Mouse (Mus musculus) MEL (cell line): ENCODE results near the gene Ube2u. TPM values are rescaled to one million over a fixed set of nuclear protein-coding genes. Genes with fewer than 3 reads are reported as not detected.
"Not testable (repeated sequence)": the region's sequence is repeated elsewhere in the genome, so short reads cannot be mapped to it uniquely, and the experiment has no call there.

ENCODE experiments used
- DNase-seq: peaks from one replicate; pipeline ENCODE4 v3.0.0; 2011; ENCODE audit warnings: low read depth, low spot score
- H3K27ac ChIP-seq: 2 replicates; pipeline ENCODE4 v1.5.1; 2012; ENCODE audit warnings: low read depth, mild to moderate bottlenecking, control low read depth, low read length, moderate library complexity; ENCODE audit not compliant: control insufficient read depth
- H3K27me3 ChIP-seq, 2 experiments: fragments of 150-350 bp in 1 of 2; sonication (generic) in 1 of 2; 2 replicates each; pipeline ENCODE4 v1.6.1; 2012; ENCODE audit warnings: low read length in 2 of 2, mild to moderate bottlenecking in 2 of 2, improper control_type of control experiment in 1 of 2, moderate library complexity in 1 of 2; ENCODE audit not compliant: insufficient read depth in 2 of 2, control insufficient read depth in 1 of 2
- H3K36me3 ChIP-seq, 2 experiments: 2 replicates each; pipeline ENCODE4 v1.6.1; 2012 to 2014; ENCODE audit warnings: low read length in 2 of 2, improper control_type of control experiment in 1 of 2, inconsistent platforms in 1 of 2, mild to moderate bottlenecking in 1 of 2; ENCODE audit not compliant: insufficient read depth in 2 of 2, control insufficient read depth in 1 of 2
- H3K4me1 ChIP-seq, 2 experiments: fragments of 150-350 bp in 1 of 2; sonication (generic) in 1 of 2; 2 replicates each; pipeline ENCODE4 v1.6.1; 2012; ENCODE audit warnings: low read length in 2 of 2, improper control_type of control experiment in 1 of 2, mild to moderate bottlenecking in 1 of 2; ENCODE audit not compliant: insufficient read depth in 2 of 2, control insufficient read depth in 1 of 2
- H3K4me3 ChIP-seq, 2 experiments: fragments of 150-350 bp in 1 of 2; sonication (generic) in 1 of 2; 2 replicates each; pipeline ENCODE4 v1.5.1; 2012; ENCODE audit warnings: low read depth in 2 of 2, low read length in 2 of 2, mild to moderate bottlenecking in 2 of 2, moderate library complexity in 2 of 2, control low read depth in 1 of 2, improper control_type of control experiment in 1 of 2; ENCODE audit not compliant: control insufficient read depth in 1 of 2, insufficient read depth in 1 of 2
- H3K79me2 ChIP-seq: 2 replicates; pipeline ENCODE4 v1.6.1; 2012; ENCODE audit warnings: mild to moderate bottlenecking, low read length, moderate library complexity; ENCODE audit not compliant: control insufficient read depth, poor library complexity, insufficient read depth
- H3K9ac ChIP-seq: 2 replicates; pipeline ENCODE4 v1.6.1; 2012; ENCODE audit warnings: low read depth, mild to moderate bottlenecking, control low read depth, low read length, moderate library complexity; ENCODE audit not compliant: control insufficient read depth, poor library complexity, severe bottlenecking
- H3K9me3 ChIP-seq: fragments of 150-350 bp; sonication (generic); replicated peaks from 2 replicates; pipeline ENCODE4 v1.6.1; 2012; ENCODE audit warnings: mild to moderate bottlenecking, low read length, improper control_type of control experiment, moderate library complexity; ENCODE audit not compliant: insufficient read depth
- CHD1 ChIP-seq: IDR thresholded peaks from 2 replicates; pipeline ENCODE4 v1.6.1; 2012; ENCODE audit warnings: low read depth, mild to moderate bottlenecking, inconsistent platforms, low read length, improper control_type of control experiment
- CHD2 ChIP-seq: IDR thresholded peaks from 2 replicates; pipeline ENCODE4 v1.6.1; 2011; ENCODE audit warnings: low read length, improper control_type of control experiment
- CTCF ChIP-seq, 3 experiments: IDR thresholded peaks in 2 of 3; conservative IDR thresholded peaks in 1 of 3; 2 replicates each; pipeline ENCODE4 v1.5.1; 2011 to 2012; ENCODE audit warnings: low read length in 3 of 3, low read depth in 2 of 3, mild to moderate bottlenecking in 2 of 3, improper control_type of control experiment in 1 of 3, inconsistent platforms in 1 of 3, mixed read lengths in 1 of 3, moderate library complexity in 1 of 3; ENCODE audit not compliant: control insufficient read depth in 1 of 3, insufficient read depth in 1 of 3, poor library complexity in 1 of 3, severe bottlenecking in 1 of 3
- E2F4 ChIP-seq: IDR thresholded peaks from 2 replicates; pipeline ENCODE4 v1.6.1; 2011; ENCODE audit warnings: low read depth, low read length, improper control_type of control experiment, borderline replicate concordance
- JUND ChIP-seq: IDR thresholded peaks from 2 replicates; pipeline ENCODE4 v1.6.1; 2011; ENCODE audit warnings: low read depth, mild to moderate bottlenecking, improper control_type of control experiment, low read length
- KAT2A ChIP-seq: conservative IDR thresholded peaks from 2 replicates; pipeline ENCODE4 v1.6.1; 2012; ENCODE audit warnings: low read depth, low read length, improper control_type of control experiment, inconsistent platforms
- MAX ChIP-seq: IDR thresholded peaks from 2 replicates; pipeline ENCODE4 v1.6.1; 2011; ENCODE audit warnings: low read length, improper control_type of control experiment
- MAZ ChIP-seq: IDR thresholded peaks from 2 replicates; pipeline ENCODE4 v1.6.1; 2012; ENCODE audit warnings: low read depth, mild to moderate bottlenecking, inconsistent platforms, low read length, improper control_type of control experiment
- MEF2A ChIP-seq: IDR thresholded peaks from 2 replicates; pipeline ENCODE4 v1.6.1; 2014; ENCODE audit warnings: low read depth, mild to moderate bottlenecking, inconsistent platforms, low read length, improper control_type of control experiment; ENCODE audit not compliant: poor library complexity, insufficient replicate concordance, severe bottlenecking; ENCODE audit errors: extremely low read depth
- MXI1 ChIP-seq: IDR thresholded peaks from 2 replicates; pipeline ENCODE4 v1.6.1; 2011; ENCODE audit warnings: mild to moderate bottlenecking, low read depth, low read length, improper control_type of control experiment
- MYB ChIP-seq: IDR thresholded peaks from 2 replicates; pipeline ENCODE4 v1.6.1; 2011; ENCODE audit warnings: mild to moderate bottlenecking, low read depth, low read length, improper control_type of control experiment
- POLR2AphosphoS5 ChIP-seq: IDR thresholded peaks from 2 replicates; pipeline ENCODE4 v1.6.1; 2012; ENCODE audit warnings: low read depth, borderline replicate concordance, mild to moderate bottlenecking, inconsistent platforms, low read length, moderate library complexity, mixed read lengths
- SIN3A ChIP-seq: IDR thresholded peaks from 2 replicates; pipeline ENCODE4 v1.6.1; 2012; ENCODE audit warnings: low read length, improper control_type of control experiment, inconsistent platforms
- TAL1 ChIP-seq: IDR thresholded peaks from 2 replicates; pipeline ENCODE4 v1.6.1; 2012; ENCODE audit warnings: mild to moderate bottlenecking, inconsistent platforms, low read length, moderate library complexity, mixed read lengths
- UBTF ChIP-seq: IDR thresholded peaks from 2 replicates; pipeline ENCODE4 v1.6.1; 2012; ENCODE audit warnings: low read depth, mild to moderate bottlenecking, inconsistent platforms, low read length, improper control_type of control experiment, moderate library complexity, borderline replicate concordance; ENCODE audit not compliant: insufficient read depth
- ZMIZ1 ChIP-seq: IDR thresholded peaks from 2 replicates; pipeline ENCODE4 v1.6.1; 2012; ENCODE audit warnings: low read depth, mild to moderate bottlenecking, inconsistent platforms, low read length, improper control_type of control experiment, moderate library complexity
- polyA plus RNA-seq, 2 experiments: library from polyadenylated mRNA; stranded (reverse) in 1 of 2; unstranded in 1 of 2; fragments of >175 nt in 1 of 2; fragments of >200 nt in 1 of 2; gene quantifications; 2 replicates each; pipeline versions ENCODE4 v1.2.1 to v1.2.4; 2012; ENCODE audit warnings: low replicate concordance in 2 of 2, low read depth in 1 of 2; ENCODE audit not compliant: insufficient read length in 2 of 2, insufficient read depth in 1 of 2, missing spikeins in 1 of 2
- total RNA-seq: library from RNA; depleted of rRNA; stranded (reverse); fragments of 300-350 nt; gene quantifications from 2 replicates; pipeline ENCODE4 v1.2.3, GENCODE M21; 2012

Gene Ube2u
- total and polyA plus RNA-seq, 3 experiments: not detected

GRCm38 (mm10) chr4:100498192-100498591 lies 19.5 kb downstream of the Ube2u start:
- TF ChIP-seq CTCF (IDR thresholded peaks at IDR 0.05 in 2 of 3, conservative IDR thresholded peaks at IDR 0.05 in 1 of 3; ENCODE audit: control insufficient read depth in 1 of 3, insufficient read depth in 1 of 3, low read depth in 2 of 3, low read length in 3 of 3, poor library complexity in 1 of 3, severe bottlenecking in 1 of 3) (peak in 1 of 3 experiments; percentile 33; a peak in 2 of 6 replicates), SIN3A (no peak)
- Histone ChIP-seq H3K36me3 (no peaks in the 10 kb centered on the region), H3K27ac (no peak overlapping the region), H3K4me3 (no peak overlapping the region), H3K79me2 (no peaks in the 10 kb centered on the region), H3K9me3 (no peaks in the 10 kb centered on the region), H3K9ac (no peak overlapping the region), H3K27me3 (no peaks in the 10 kb centered on the region), H3K4me1 (no peaks in the 10 kb centered on the region)
- DNase-seq: no peak

DNA sequence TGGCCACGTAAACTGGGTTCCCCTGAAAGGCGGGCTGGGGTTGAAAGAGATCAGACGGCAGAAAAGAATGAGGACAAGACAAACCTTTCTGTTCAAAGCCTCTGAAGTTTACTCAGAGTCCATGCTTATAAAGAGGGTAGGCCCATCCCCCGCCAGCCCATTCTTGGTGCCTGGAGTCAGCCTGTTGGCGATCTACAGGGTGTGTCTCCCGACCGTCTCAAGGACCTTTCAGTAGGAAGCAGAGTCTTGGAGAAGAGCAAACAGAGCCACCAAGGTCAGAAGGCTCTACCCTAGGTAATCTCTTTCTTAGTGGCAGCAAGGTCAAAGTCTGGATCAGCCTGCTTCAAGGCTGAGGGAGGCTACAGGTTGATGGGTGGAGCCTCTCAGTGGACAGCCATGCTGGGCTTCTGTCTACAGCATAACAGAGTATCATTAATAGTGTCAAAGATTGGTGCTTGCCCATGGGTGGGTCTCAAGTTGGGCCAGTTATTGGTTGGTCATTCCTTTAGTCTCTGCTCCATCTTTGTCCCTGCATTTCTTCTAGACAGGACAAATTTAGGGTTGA lies 20.5 kb downstream of the Ube2u start:
- H3K4me3 ChIP-seq, H3K36me3 ChIP-seq, H3K4me1 ChIP-seq, H3K9me3 ChIP-seq, H3K27ac ChIP-seq, H3K27me3 ChIP-seq, H3K9ac ChIP-seq, DNase-seq, H3K79me2 ChIP-seq: not testable (repeated sequence)

- Histone ChIP-seq H3K9me3 (no peaks in the 10 kb centered on the region), H3K27me3 (no peaks in the 10 kb centered on the region), H3K79me2 (no peaks in the 10 kb centered on the region), H3K4me1 (no peaks in the 10 kb centered on the region), H3K27ac (no peak overlapping the region), H3K36me3 (no peaks in the 10 kb centered on the region), H3K4me3 (no peak overlapping the region), H3K9ac (no peak overlapping the region)
- TF ChIP-seq KAT2A: no peak
- no peak for TF ChIP-seq POLR2AphosphoS5
- no peak for TF ChIP-seq E2F4
- no peak for TF ChIP-seq MAZ
- TF ChIP-seq TAL1: no peak
- no peak for TF ChIP-seq MAX
- no peak for TF ChIP-seq JUND
- TF ChIP-seq MXI1: no peak
- no peak for TF ChIP-seq CHD2
- no peak for TF ChIP-seq UBTF
- TF ChIP-seq ZMIZ1: no peak
- TF ChIP-seq CHD1: no peak
- TF ChIP-seq MEF2A: no peak
- no peak for TF ChIP-seq MYB
- DNase-seq: no peak
Measured at GRCm38 (mm10) chr4:100503337-100503736, 24.7 kb downstream of the Ube2u start.
